10 mouse cellular contexts compared by ENCODE assay signal in the genomic region with DNA sequence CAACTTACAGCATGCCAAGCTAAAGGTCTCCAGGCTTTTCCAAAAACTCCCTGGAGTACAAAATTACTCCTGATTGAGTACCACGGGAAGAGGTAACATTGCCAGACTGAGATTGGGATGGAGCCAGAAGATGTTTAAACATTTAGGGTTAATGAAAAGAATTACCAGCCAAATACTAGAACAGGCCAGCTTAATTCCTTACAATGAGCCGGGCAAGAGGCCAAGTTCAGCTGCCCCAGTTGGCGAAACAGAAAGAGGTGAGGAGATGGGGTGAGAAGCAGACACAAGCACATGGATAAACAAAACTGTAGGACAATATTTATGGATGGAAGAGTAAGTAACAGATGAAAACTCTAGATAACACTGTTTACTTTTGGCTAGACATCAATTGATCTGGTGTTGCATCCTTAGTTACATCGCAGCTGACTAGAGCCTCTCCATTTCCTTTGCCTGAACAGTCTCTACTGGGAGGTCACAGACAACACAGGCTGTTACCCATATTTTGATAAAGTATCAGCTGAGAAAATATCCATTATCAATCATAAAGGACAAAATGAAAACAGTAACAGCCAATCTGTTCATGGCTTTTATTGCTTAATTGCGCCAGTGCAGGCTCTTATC.
DNase-seq lines count a peak whose midpoint lies in the region; ATAC-seq lines count a peak whose summit lies in the region.
"Had no signal": no experiment of that assay in that cellular context is flagged by ENCODE, and none has a peak within 500 bp of the region (broad histone marks: within the 10 kb centered on the region; RNA-seq: fewer than 3 reads in every experiment).

No protein-coding gene starts in this region.

- no peak overlapping the region for H3K9ac ChIP-seq in midbrain, embryonic 14.5 days (replicated peaks; ENCODE audit: low read length)

- peak; percentile 12 for DNase-seq in gastrocnemius, postnatal 14 days
- no peak for DNase-seq in gastrocnemius, adult 8-10 months (ENCODE audit: low spot score in 2 of 2)
- DNase-seq in midbrain, embryonic 14.5 days, result peak; percentile 60
- no peak for DNase-seq in midbrain, embryonic 10.5 days (ENCODE audit: low spot score)
- peak; percentile 20 for DNase-seq in cerebellum, adult 9-11 months
- DNase-seq in lung, postnatal 14 days, result peak; percentile 62
- no peak for DNase-seq in urinary bladder, adult 2 months (ENCODE audit: low spot score)
- DNase-seq in urinary bladder, adult 18-20 months (ENCODE audit: low spot score in 2 of 2), result no peak

- no peaks in the 10 kb centered on the region for H3K36me3 ChIP-seq in midbrain, embryonic 14.5 days (ENCODE audit: control insufficient read depth, insufficient read depth, low read length)
- H3K36me3 ChIP-seq in midbrain, embryonic 10.5 days, result no peaks in the 10 kb centered on the region

- no peaks in the 10 kb centered on the region for H3K9me3 ChIP-seq in midbrain, embryonic 14.5 days (ENCODE audit: control insufficient read depth, low read length)
- no peaks in the 10 kb centered on the region for H3K9me3 ChIP-seq in midbrain, embryonic 10.5 days (replicated peaks)

- ATAC-seq in midbrain, embryonic 14.5 days (ENCODE audit: low FRiP score, low TSS enrichment), result no peak

- no peak overlapping the region for H3K27ac ChIP-seq in midbrain, embryonic 14.5 days (replicated peaks; ENCODE audit: low read depth, low read length)
- no peak overlapping the region for H3K27ac ChIP-seq in midbrain, embryonic 10.5 days (replicated peaks)

- intact Hi-C loops in gastrocnemius, postnatal 14 days (cut with DNase I; ENCODE audit: low total_unique reads), result no loop called here

- H3K4me1 ChIP-seq in midbrain, embryonic 14.5 days (ENCODE audit: control insufficient read depth, insufficient read depth, low read length), result no peaks in the 10 kb centered on the region
- H3K4me1 ChIP-seq in midbrain, embryonic 10.5 days, result no peaks in the 10 kb centered on the region

- H3K4me3 ChIP-seq in midbrain, embryonic 14.5 days (replicated peaks; ENCODE audit: low read depth, low read length), result no peak overlapping the region
- no peak overlapping the region for H3K4me3 ChIP-seq in midbrain, embryonic 10.5 days
- H3K4me3 ChIP-seq: erythroblast, embryonic 14.5 days had no signal

- 74% methylated on average over 5 of the region's 5 CpGs for WGBS in midbrain, embryonic 14.5 days
- 90% methylated on average over 5 of the region's 5 CpGs for WGBS in midbrain, embryonic 10.5 days

- H3K27me3 ChIP-seq in midbrain, embryonic 14.5 days (ENCODE audit: control insufficient read depth, insufficient read depth, low read length), result no peaks in the 10 kb centered on the region
- no peaks in the 10 kb centered on the region for H3K27me3 ChIP-seq in midbrain, embryonic 10.5 days (ENCODE audit: low read depth, poor library complexity, severe bottlenecking)

- H3K4me2 ChIP-seq in midbrain, embryonic 14.5 days (ENCODE audit: low read length), result no peak overlapping the region
- H3K4me2 ChIP-seq: liver, embryonic 11.5 days had no signal

Comparison
In these comparisons a context has a peak if more than half of its experiments do, and no peak if none do; other contexts are left out.
1. DNase-seq: peak in gastrocnemius, postnatal 14 days (single experiment), midbrain, embryonic 14.5 days (single experiment), cerebellum, adult 9-11 months (single experiment) and lung, postnatal 14 days (single experiment); none in gastrocnemius, adult 8-10 months (0 of 2), midbrain, embryonic 10.5 days (single experiment), urinary bladder, adult 2 months (single experiment) and urinary bladder, adult 18-20 months (0 of 2).